In genomic region chr17:32382576-32382975, GRCm38 (mm10) we compare ENCODE assay signal across 9 mouse cellular contexts. TPM values are rescaled to one million over a fixed set of nuclear protein-coding genes. Genes with fewer than 3 reads are reported as not detected.
DNase-seq lines count a peak whose midpoint lies in the region; TF ChIP-seq lines count a peak whose summit lies in the region.
"Had no signal": no experiment of that assay in that cellular context is flagged by ENCODE, and none has a peak within 500 bp of the region (broad histone marks: within the 10 kb centered on the region; RNA-seq: fewer than 3 reads in every experiment).

No protein-coding gene starts in this region.

- intact Hi-C loops in gastrocnemius, adult 2 months (cut with DNase I) = no loop called here

- H3K27ac ChIP-seq in layer of hippocampus, adult 2 months = no peak overlapping the region
- H3K27ac ChIP-seq in gastrocnemius, adult 2 months = peak overlapping the region; percentile 75; the same call in 1 of the 2 replicates
- H3K27ac ChIP-seq: midbrain, embryonic 12.5 days had no signal

- DNase-seq in adrenal gland, adult (ENCODE audit: inconsistent age in 2 of 2, low spot score in 1 of 2) = peak; percentile 18 to 76
- no peak for DNase-seq in adrenal gland, adult 18-20 months (ENCODE audit: low spot score in 2 of 2)
- peak; percentile 72 to 82 for DNase-seq in layer of hippocampus, postnatal 14 days (ENCODE audit: low spot score in 2 of 2)
- DNase-seq in layer of hippocampus, adult 2 months (ENCODE audit: low spot score in 2 of 2) = no peak
- peak; percentile 82 for DNase-seq in cerebellum, adult 11-12 months
- DNase-seq in gastrocnemius, adult 2 months = peak; percentile 76
- DNase-seq in kidney, postnatal 4 days = no peak
- DNase-seq in layer of hippocampus, adult 18-20 months (ENCODE audit: low spot score in 2 of 2) = no peak

- TF ChIP-seq CTCF in layer of hippocampus, adult 2 months (conservative IDR thresholded peaks at IDR 0.05) = no peak
- no peak for TF ChIP-seq CTCF in gastrocnemius, adult 2 months (IDR thresholded peaks at IDR 0.05)

- H3K4me3 ChIP-seq in layer of hippocampus, adult 2 months = no peak overlapping the region
- no peak overlapping the region for H3K4me3 ChIP-seq in gastrocnemius, adult 2 months
- H3K4me3 ChIP-seq: midbrain, embryonic 12.5 days had no signal

RNA-seq across cellular contexts. Expression of gene Wiz, which starts 6.7 kb away (rescaled TPM):
- total RNA-seq in adrenal gland, adult 18-20 months (2021) = 10 to 100 TPM; 42.5 to 49.1 TPM
- 10 to 100 TPM; 66.8 to 74.7 TPM for total RNA-seq in layer of hippocampus, postnatal 14 days (2021)
- total RNA-seq in layer of hippocampus, adult 2 months (2021) = 10 to 100 TPM; 55.0 to 57.2 TPM
- total RNA-seq in gastrocnemius, adult 2 months (2021) = 10 to 100 TPM; 13.0 to 13.7 TPM
- 10 to 100 TPM; 48.4 to 51.2 TPM for total RNA-seq in layer of hippocampus, adult 18-20 months (2021)

RNA-seq across cellular contexts. Expression of gene Rasal3, which starts 20.8 kb away (rescaled TPM):
- 1 to 10 TPM; 2.0 to 3.0 TPM for total RNA-seq in adrenal gland, adult 18-20 months (2021)
- 1 to 10 TPM; 2.6 to 3.1 TPM for total RNA-seq in layer of hippocampus, postnatal 14 days (2021)
- total RNA-seq in layer of hippocampus, adult 2 months (2021) = 1 to 10 TPM; 2.9 to 4.6 TPM
- under 1 TPM; 0.06 to 0.31 TPM for total RNA-seq in gastrocnemius, adult 2 months (2021)
- total RNA-seq in layer of hippocampus, adult 18-20 months (2021) = 1 to 10 TPM; 3.2 to 5.0 TPM

RNA-seq across cellular contexts. Expression of gene Akap8l, which starts 32.2 kb away (rescaled TPM):
- 100 to 1,000 TPM in 1 of 2 experiments, 10 to 100 TPM in 1; 98.4 to 128 TPM for total RNA-seq in adrenal gland, adult 18-20 months (2021)
- 100 to 1,000 TPM; 134 to 157 TPM for total RNA-seq in layer of hippocampus, postnatal 14 days (2021)
- total RNA-seq in layer of hippocampus, adult 2 months (2021) = 100 to 1,000 TPM; 220 to 238 TPM
- total RNA-seq in gastrocnemius, adult 2 months (2021) = 10 to 100 TPM; 34.5 to 43.4 TPM
- 100 to 1,000 TPM; 185 to 206 TPM for total RNA-seq in layer of hippocampus, adult 18-20 months (2021)

RNA-seq across cellular contexts. Expression of gene Pglyrp2, which starts 41.4 kb away (rescaled TPM):
- under 1 TPM; 0.17 to 0.54 TPM for total RNA-seq in adrenal gland, adult 18-20 months (2021)
- not detected for total RNA-seq in layer of hippocampus, postnatal 14 days (2021)
- not detected for total RNA-seq in layer of hippocampus, adult 2 months (2021)
- not detected for total RNA-seq in gastrocnemius, adult 2 months (2021)
- total RNA-seq in layer of hippocampus, adult 18-20 months (2021) = not detected

Comparison
In these comparisons a context has a peak if more than half of its experiments do, and no peak if none do; other contexts are left out.
1. DNase-seq: peak in adrenal gland, adult (2 of 2), layer of hippocampus, postnatal 14 days (2 of 2), cerebellum, adult 11-12 months (single experiment) and gastrocnemius, adult 2 months (single experiment); none in adrenal gland, adult 18-20 months (0 of 2), layer of hippocampus, adult 2 months (0 of 2), kidney, postnatal 4 days (0 of 2) and layer of hippocampus, adult 18-20 months (0 of 2).